Mouse (Mus musculus) stomach, embryonic 16.5 days (tissue): Measurements from ENCODE around the gene Pid1. TPM values are rescaled to one million over a fixed set of nuclear protein-coding genes. Genes with fewer than 3 reads are reported as not detected.
"Not testable (repeated sequence)": the region's sequence is repeated elsewhere in the genome, so short reads cannot be mapped to it uniquely, and the experiment has no call there.

Experiments
- ATAC-seq: fragments of 200-750 bp; cut with Nextera tagmentation; 2 replicates; pipeline ENCODE4 v1.8.0; 2017; ENCODE audit warnings: moderate number of reproducible peaks, moderate TSS enrichment; ENCODE audit not compliant: insufficient read depth, low FRiP score
- H3K27ac ChIP-seq: fragments of 300-500 bp; sonication (generic); 2 replicates; pipeline ENCODE4 v1.5.1; 2014; ENCODE audit warnings: low read length
- H3K27me3 ChIP-seq: fragments of 300-500 bp; sonication (generic); 2 replicates; pipeline ENCODE4 v1.6.1; 2014; ENCODE audit warnings: low read length, control low read depth, mixed read lengths; ENCODE audit not compliant: control insufficient read depth, insufficient read depth
- H3K36me3 ChIP-seq: fragments of 300-500 bp; sonication (generic); 2 replicates; pipeline ENCODE4 v1.6.1; 2014; ENCODE audit warnings: low read length; ENCODE audit not compliant: control insufficient read depth, insufficient read depth
- H3K4me1 ChIP-seq: fragments of 300-500 bp; sonication (generic); 2 replicates; pipeline ENCODE4 v1.6.1; 2014; ENCODE audit warnings: low read length, control low read depth, mixed read lengths; ENCODE audit not compliant: control insufficient read depth, insufficient read depth
- H3K4me2 ChIP-seq: fragments of 300-500 bp; sonication (generic); 2 replicates; pipeline ENCODE4 v1.6.1; 2014; ENCODE audit warnings: low read depth, low read length, mixed read lengths
- H3K4me3 ChIP-seq: fragments of 300-500 bp; sonication (generic); replicated peaks from 2 replicates; pipeline ENCODE4 v1.5.1; 2014; ENCODE audit warnings: mild to moderate bottlenecking, low read length
- H3K9ac ChIP-seq: fragments of 300-500 bp; sonication (generic); 2 replicates; pipeline ENCODE4 v1.6.1; 2014; ENCODE audit warnings: low read length
- H3K9me3 ChIP-seq: fragments of 300-500 bp; sonication (generic); replicated peaks from 2 replicates; pipeline ENCODE4 v1.6.1; 2016; ENCODE audit warnings: low read length, control low read depth; ENCODE audit not compliant: control insufficient read depth
- WGBS: fragments of 180-500 bp; shearing (Covaris S2); extraction: QIAGEN DNeasy Blood & Tissue Kit; methylation state at CpG from one replicate; pipeline ENCODE4 v1.1.7; 2014; 5-methylcytosine and 5-hydroxymethylcytosine counted together
- polyA plus RNA-seq: library from polyadenylated mRNA; unstranded; fragments of >200 nt; fragmentation: Nextera tagmentation; extraction: Ambion mirVana; gene quantifications from 2 replicates; pipeline ENCODE4 v1.2.1, GENCODE M21; 2015

Gene Pid1
- polyA plus RNA-seq, 1 experiment from 2014 or later = 21.9 TPM

DNA sequence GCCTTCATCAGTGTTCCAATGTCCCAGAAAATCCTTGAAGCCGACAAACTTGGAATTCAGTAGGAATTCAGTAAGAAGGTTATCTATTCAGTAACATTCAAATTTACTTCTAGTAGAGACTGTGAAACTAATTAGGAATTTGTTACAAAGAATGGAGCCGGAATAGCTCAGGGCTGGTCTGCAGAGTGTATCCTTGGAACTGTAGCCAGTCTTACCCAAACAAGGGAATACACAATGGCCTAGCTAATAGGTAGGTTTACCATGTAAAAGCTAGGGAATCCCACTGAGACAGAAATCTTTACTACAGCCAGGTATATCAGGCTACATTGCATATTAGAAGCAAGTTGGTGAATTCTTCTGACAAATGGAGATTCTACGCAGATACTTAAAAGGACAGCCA, 31.2 kb downstream of the Pid1 start:
- H3K9me3 ChIP-seq, H3K36me3 ChIP-seq, H3K9ac ChIP-seq, H3K27ac ChIP-seq, ATAC-seq, H3K4me3 ChIP-seq, H3K27me3 ChIP-seq, H3K4me2 ChIP-seq, H3K4me1 ChIP-seq: not testable (repeated sequence)
- 68% methylated on average over 3 of the region's 3 CpGs for WGBS

DNA sequence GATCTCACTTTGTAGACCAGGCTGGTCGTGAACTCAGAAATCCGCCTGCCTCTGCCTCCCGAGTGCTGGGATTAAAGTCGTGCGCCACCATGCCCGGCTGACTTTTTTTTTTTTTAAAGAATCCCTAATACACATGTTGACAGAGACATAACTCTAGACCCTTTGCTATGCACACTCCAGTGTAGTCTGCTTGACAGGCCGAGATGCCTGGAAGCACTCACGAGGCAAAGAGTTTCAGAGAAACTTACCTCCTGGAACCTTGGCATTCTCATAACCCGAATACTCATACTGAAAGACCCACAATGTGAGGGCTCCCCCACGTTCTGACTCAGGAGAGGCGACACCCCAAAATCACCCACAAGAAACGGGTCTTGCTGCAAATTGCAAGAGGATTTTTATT, 32.1 kb downstream of the Pid1 start:
- not testable (repeated sequence) for H3K4me3 ChIP-seq, H3K9me3 ChIP-seq, ATAC-seq, H3K4me1 ChIP-seq, H3K27me3 ChIP-seq, H3K36me3 ChIP-seq, H3K9ac ChIP-seq, H3K27ac ChIP-seq, H3K4me2 ChIP-seq
- WGBS = 84% methylated on average over 11 of the region's 12 CpGs

DNA sequence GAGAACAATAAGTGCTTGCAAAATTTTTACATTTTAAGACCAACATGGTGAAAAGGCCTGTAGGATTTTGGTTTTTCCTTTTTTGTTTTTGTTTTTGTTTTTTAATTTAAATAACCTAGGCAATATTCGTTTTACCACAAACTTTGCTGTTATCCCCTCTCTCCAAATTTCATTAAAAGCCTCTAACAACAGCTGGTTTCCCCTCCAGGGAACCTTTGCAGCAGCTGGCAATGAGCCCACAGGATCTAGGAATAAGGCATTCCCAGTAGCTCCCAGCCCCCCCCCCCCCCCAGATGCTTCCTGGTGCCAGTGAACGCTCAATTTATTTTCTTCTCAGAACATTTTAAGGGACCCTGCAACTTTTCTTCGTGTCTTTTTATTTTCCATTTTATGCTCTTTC, 38.7 kb downstream of the Pid1 start:
- Histone ChIP-seq H3K9me3 (no peaks in the 10 kb centered on the region), H3K4me1 (no peaks in the 10 kb centered on the region), H3K9ac (no peak overlapping the region), H3K27ac (no peak overlapping the region), H3K4me2 (no peak overlapping the region), H3K4me3 (no peak overlapping the region), H3K36me3 (no peaks in the 10 kb centered on the region), H3K27me3 (no peaks in the 10 kb centered on the region)
- 37% methylated on average over 3 of the region's 3 CpGs for WGBS
- ATAC-seq = no peak

DNA sequence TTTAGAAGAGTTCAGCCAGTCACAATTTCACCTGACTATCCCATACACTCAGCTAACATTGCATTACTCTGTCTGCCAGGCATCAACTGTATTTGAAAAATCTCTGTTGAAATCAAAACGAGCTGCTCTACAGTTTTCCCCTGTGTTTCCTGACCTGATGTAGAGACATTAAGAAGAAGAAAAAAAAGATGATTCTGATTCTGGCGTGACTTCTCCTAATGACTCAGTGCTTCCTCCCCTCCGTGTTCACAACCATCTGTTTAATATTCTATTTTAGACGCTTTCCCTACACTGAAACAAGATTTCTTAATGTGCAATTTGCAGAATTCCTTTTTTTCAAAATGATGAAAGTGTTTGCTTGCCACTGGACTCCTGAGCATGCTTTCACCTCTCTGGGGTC, 42.7 kb downstream of the Pid1 start:
- WGBS = 58% methylated on average over 4 of the region's 4 CpGs
- H3K9me3 ChIP-seq = no peaks in the 10 kb centered on the region
- no peak overlapping the region for H3K27ac ChIP-seq
- no peaks in the 10 kb centered on the region for H3K27me3 ChIP-seq
- H3K9ac ChIP-seq = no peak overlapping the region
- H3K36me3 ChIP-seq = no peaks in the 10 kb centered on the region
- no peak overlapping the region for H3K4me2 ChIP-seq
- H3K4me3 ChIP-seq = no peak overlapping the region
- no peak for ATAC-seq
- H3K4me1 ChIP-seq = no peaks in the 10 kb centered on the region

DNA sequence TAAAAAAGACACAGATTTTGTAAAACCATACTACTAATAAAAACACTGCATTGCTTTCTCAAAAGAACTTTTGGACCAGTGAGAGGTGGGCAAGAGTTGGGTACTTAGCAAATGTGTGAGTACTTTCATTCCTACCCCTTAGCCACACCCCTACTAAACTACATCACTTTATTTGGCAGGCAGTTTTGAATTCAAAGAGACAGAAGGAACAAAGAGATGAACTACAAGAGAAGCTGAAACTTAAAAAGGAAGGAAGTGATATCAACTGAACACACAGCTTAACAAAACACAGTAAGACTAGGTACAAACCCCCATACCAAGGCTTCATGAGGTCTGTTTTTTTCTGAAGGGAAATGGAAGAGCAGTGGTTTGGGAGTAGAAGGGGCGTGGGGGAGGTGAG, 45.4 kb downstream of the Pid1 start:
- no peak overlapping the region for H3K27ac ChIP-seq
- H3K4me1 ChIP-seq = no peaks in the 10 kb centered on the region
- H3K4me3 ChIP-seq = no peak overlapping the region
- H3K9ac ChIP-seq = no peak overlapping the region
- no peaks in the 10 kb centered on the region for H3K36me3 ChIP-seq
- H3K9me3 ChIP-seq = no peaks in the 10 kb centered on the region
- no peaks in the 10 kb centered on the region for H3K27me3 ChIP-seq
- no peak overlapping the region for H3K4me2 ChIP-seq
- 79% methylated on average over 1 of the region's 1 CpGs for WGBS
- ATAC-seq = no peak

DNA sequence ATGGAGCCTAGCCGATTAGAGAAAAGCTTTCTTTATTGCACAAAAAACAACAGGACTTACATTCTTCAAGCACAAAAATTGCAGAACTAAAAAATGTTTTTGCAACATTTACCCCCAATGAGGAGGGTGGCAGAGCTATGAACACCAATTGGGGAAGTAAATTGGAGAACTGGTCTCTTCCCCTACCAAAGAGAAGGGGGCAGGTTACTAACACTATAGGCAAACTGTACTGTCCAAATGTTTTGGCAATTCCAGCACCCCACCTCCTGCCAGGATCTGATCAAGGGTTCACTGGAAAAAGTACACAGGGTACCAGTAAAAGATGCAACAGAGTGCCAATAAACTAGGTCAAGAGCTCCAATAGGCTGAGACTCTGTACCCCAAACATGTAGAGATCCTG, 46.2 kb downstream of the Pid1 start:
- H3K27ac ChIP-seq = no peak overlapping the region
- ATAC-seq = no peak
- 93% methylated on average over 1 of the region's 1 CpGs for WGBS
- no peak overlapping the region for H3K4me2 ChIP-seq
- no peaks in the 10 kb centered on the region for H3K9me3 ChIP-seq
- no peaks in the 10 kb centered on the region for H3K36me3 ChIP-seq
- H3K4me3 ChIP-seq = no peak overlapping the region
- H3K27me3 ChIP-seq = no peaks in the 10 kb centered on the region
- no peak overlapping the region for H3K9ac ChIP-seq
- H3K4me1 ChIP-seq = no peaks in the 10 kb centered on the region

DNA sequence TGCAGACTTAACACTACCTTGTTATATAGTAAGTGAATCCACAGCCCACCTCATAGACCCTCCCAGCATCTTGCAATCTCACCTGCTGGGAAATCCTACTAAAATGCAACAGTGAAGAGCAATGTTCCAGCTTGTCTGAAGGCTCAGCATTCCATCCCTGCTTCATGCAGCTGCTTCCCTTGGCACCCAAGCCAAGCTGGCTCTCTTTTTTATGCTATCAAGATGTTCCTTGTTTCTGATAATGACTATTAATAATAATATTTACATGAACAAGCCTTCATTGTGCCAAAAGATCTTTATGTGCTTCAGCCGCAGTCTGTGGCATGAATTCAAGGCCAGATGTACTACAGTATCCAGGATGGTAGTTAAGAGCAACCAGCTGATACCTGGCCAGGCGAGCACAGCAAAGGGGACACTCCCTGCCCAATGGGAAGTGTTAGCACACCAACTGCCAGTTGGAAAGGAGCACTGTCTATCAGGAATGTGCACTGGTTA, 54.0 kb downstream of the Pid1 start:
- Histone ChIP-seq H3K4me3 (no peak overlapping the region), H3K4me2 (no peak overlapping the region), H3K4me1 (no peaks in the 10 kb centered on the region), H3K27me3 (no peaks in the 10 kb centered on the region), H3K36me3 (no peaks in the 10 kb centered on the region), H3K9ac (no peak overlapping the region), H3K9me3 (no peaks in the 10 kb centered on the region), H3K27ac (no peak overlapping the region)
- WGBS = 54% methylated on average over 2 of the region's 2 CpGs
- ATAC-seq = no peak

DNA sequence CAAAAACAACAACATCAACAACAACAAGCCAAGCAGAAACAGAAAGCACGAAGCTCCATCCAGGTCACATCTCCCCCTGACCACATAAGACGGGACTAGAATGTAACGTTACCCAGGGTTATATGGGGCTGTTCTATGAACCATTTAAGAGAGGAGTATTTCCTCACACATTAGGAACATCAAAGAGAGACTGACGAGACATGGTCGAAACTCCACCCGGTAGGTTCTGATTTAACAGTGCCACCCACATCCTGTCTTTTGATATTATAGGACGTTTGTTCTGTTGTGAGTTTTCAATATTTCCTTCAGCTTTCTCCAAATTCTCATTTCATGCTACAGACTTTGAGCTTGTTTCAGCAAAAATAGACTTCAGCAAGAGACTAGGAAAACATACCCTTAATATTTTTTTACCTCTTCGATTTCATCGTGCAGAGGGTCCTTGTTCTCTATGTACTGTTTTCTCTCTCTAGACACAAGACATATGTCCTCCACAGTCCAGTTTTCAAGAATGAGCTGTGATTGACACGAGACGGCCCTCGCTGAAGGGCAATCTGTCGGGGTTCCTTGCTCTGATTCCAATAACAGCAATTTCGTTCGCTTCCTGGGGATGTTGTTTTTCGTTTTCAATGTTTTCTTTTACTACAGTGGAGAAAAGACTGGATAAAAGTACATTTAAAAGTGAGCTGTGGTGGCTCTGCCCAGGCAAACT, 58.1 kb downstream of the Pid1 start:
- Histone ChIP-seq H3K4me3 (no peak overlapping the region), H3K9me3 (no peaks in the 10 kb centered on the region), H3K27ac (no peak overlapping the region), H3K4me2 (no peak overlapping the region), H3K36me3 (no peaks in the 10 kb centered on the region), H3K9ac (no peak overlapping the region), H3K27me3 (no peaks in the 10 kb centered on the region), H3K4me1 (no peaks in the 10 kb centered on the region)
- no peak for ATAC-seq
- 83% methylated on average over 16 of the region's 16 CpGs for WGBS

DNA sequence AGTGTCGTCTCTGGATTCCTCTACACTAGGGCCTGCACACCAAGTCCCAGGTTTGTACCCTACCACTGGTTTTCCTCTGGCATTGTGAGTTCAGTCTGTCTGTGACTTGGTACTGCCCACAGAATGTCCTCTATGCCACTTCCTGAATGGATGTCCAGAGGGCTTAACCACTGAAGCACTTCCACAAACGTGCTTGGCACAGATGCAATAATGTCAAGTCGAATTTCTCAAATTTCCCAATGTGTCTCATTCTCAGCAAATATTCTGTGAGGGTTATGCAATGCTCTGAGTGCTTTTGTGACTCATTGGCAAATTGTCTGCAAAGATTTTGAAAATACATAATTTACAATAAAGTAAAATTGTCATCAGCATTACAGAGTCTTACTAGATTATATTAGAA, 61.2 kb downstream of the Pid1 start:
- Histone ChIP-seq H3K4me2 (no peak overlapping the region), H3K9ac (no peak overlapping the region), H3K36me3 (no peaks in the 10 kb centered on the region), H3K4me3 (no peak overlapping the region), H3K9me3 (no peaks in the 10 kb centered on the region), H3K27me3 (no peaks in the 10 kb centered on the region), H3K4me1 (no peaks in the 10 kb centered on the region), H3K27ac (no peak overlapping the region)
- ATAC-seq = no peak
- 70% methylated on average over 3 of the region's 3 CpGs for WGBS
